Mouse (Mus musculus): Measurements from ENCODE around the gene Spcs1. TPM values are rescaled to one million over a fixed set of nuclear protein-coding genes. Genes with fewer than 3 reads are reported as not detected.

Gene Spcs1
- total RNA-seq, 2 experiments from 2014 or later: 80.6 to 139 TPM

GRCm38 (mm10) chr14:30958517-30958916, 43.0 kb downstream of the Spcs1 start:
- ATAC-seq (replicated peaks; ENCODE audit: low FRiP score, poor library complexity, severe bottlenecking): peak; percentile 78

- peak; percentile 99 for ATAC-seq (replicated peaks; ENCODE audit: low FRiP score, poor library complexity, severe bottlenecking)
These were observed 50.2 kb downstream of the Spcs1 start, which contains the start of gene Nek4 for GRCm38 (mm10) chr14:30951154-30951825. Nek4 (plus strand) TSS chr14:30951377.

DNA sequence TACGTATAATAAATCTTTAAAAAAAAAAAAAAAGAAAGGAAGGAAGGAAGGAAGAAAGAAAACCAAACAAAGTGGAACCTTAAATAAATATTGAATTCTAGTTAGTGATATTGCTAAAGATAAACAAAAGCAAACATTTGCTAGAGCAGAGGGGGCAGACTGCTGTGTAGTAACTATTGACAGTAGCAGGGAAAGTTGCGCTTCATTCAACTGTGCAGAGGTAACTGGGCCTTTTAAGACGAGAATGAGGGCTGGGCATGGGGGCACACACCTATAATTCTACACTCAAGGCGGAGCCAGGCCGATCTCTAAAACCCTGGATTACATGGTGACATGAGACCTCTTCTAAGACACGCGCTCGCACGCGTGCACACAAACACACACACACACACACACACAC, 51.5 kb downstream of the Spcs1 start:
- ATAC-seq (replicated peaks; ENCODE audit: low FRiP score, poor library complexity, severe bottlenecking): no peak

Other genes with a start within 250 kb of the Spcs1 start
- gene Tmem110, start 176.1 kb downstream of the Spcs1 start, total RNA-seq (2015; ENCODE audit: low replicate concordance): 4.3 and 5.4 TPM in 2 replicates
- gene Tmem110, start 176.1 kb downstream of the Spcs1 start, total RNA-seq (2017; ENCODE audit: low replicate concordance): 1.7 and 1.8 TPM in 2 replicates
- not detected in 2 replicates for gene Mustn1, start 122.5 kb downstream of the Spcs1 start, total RNA-seq (2015; ENCODE audit: low replicate concordance)
- gene Mustn1, start 122.5 kb downstream of the Spcs1 start, total RNA-seq (2017; ENCODE audit: low replicate concordance): not detected in 2 replicates
- not detected in 2 replicates for gene Itih4, start 115.2 kb downstream of the Spcs1 start, total RNA-seq (2015; ENCODE audit: low replicate concordance)
- gene Itih4, start 115.2 kb downstream of the Spcs1 start, total RNA-seq (2017; ENCODE audit: low replicate concordance): not detected in 2 replicates
- gene Itih3, start 77.9 kb downstream of the Spcs1 start, total RNA-seq (2015; ENCODE audit: low replicate concordance): not detected in 2 replicates
- not detected in 2 replicates for gene Itih3, start 77.9 kb downstream of the Spcs1 start, total RNA-seq (2017; ENCODE audit: low replicate concordance)
- not detected in 2 replicates for gene Itih1, start 58.4 kb downstream of the Spcs1 start, total RNA-seq (2015; ENCODE audit: low replicate concordance)
- not detected in 2 replicates for gene Itih1, start 58.4 kb downstream of the Spcs1 start, total RNA-seq (2017; ENCODE audit: low replicate concordance)
- 0.36 and 2.9 TPM in 2 replicates for gene Nek4, start 50.3 kb downstream of the Spcs1 start, total RNA-seq (2015; ENCODE audit: low replicate concordance)
- 1.8 and 2.2 TPM in 2 replicates for gene Nek4, start 50.3 kb downstream of the Spcs1 start, total RNA-seq (2017; ENCODE audit: low replicate concordance)
- gene Glt8d1, start 272 bp downstream of the Spcs1 start, total RNA-seq (2015; ENCODE audit: low replicate concordance): 21.0 and 37.8 TPM in 2 replicates
- 7.1 and 16.7 TPM in 2 replicates for gene Glt8d1, start 272 bp downstream of the Spcs1 start, total RNA-seq (2017; ENCODE audit: low replicate concordance)
- 137 and 157 TPM in 2 replicates for gene Pbrm1, start 17.5 kb upstream of the Spcs1 start, total RNA-seq (2015; ENCODE audit: low replicate concordance)
- 163 and 194 TPM in 2 replicates for gene Pbrm1, start 17.5 kb upstream of the Spcs1 start, total RNA-seq (2017; ENCODE audit: low replicate concordance)
- gene Gnl3, start 17.5 kb upstream of the Spcs1 start, total RNA-seq (2015; ENCODE audit: low replicate concordance): 53.7 and 58.0 TPM in 2 replicates
- 33.6 and 40.5 TPM in 2 replicates for gene Gnl3, start 17.5 kb upstream of the Spcs1 start, total RNA-seq (2017; ENCODE audit: low replicate concordance)
- 20.2 and 35.2 TPM in 2 replicates for gene Smim4, start 127.3 kb upstream of the Spcs1 start, total RNA-seq (2015; ENCODE audit: low replicate concordance)
- 11.2 and 15.3 TPM in 2 replicates for gene Smim4, start 127.3 kb upstream of the Spcs1 start, total RNA-seq (2017; ENCODE audit: low replicate concordance)
- 10.9 and 25.2 TPM in 2 replicates for gene Nt5dc2, start 129.4 kb upstream of the Spcs1 start, total RNA-seq (2015; ENCODE audit: low replicate concordance)
- 9.9 and 11.0 TPM in 2 replicates for gene Nt5dc2, start 129.4 kb upstream of the Spcs1 start, total RNA-seq (2017; ENCODE audit: low replicate concordance)
- 27.2 TPM in 1 of 2 replicates, not detected in the other for gene Stab1, start 167.0 kb upstream of the Spcs1 start, total RNA-seq (2015; ENCODE audit: low replicate concordance)
- gene Stab1, start 167.0 kb upstream of the Spcs1 start, total RNA-seq (2017; ENCODE audit: low replicate concordance): 0.64 TPM in 1 of 2 replicates, not detected in the other
- not detected in 2 replicates for gene Tnnc1, start 206.6 kb upstream of the Spcs1 start, total RNA-seq (2015; ENCODE audit: low replicate concordance)
- not detected in 2 replicates for gene Tnnc1, start 206.6 kb upstream of the Spcs1 start, total RNA-seq (2017; ENCODE audit: low replicate concordance)
- 55.1 and 59.1 TPM in 2 replicates for gene Nisch, start 215.3 kb upstream of the Spcs1 start, total RNA-seq (2015; ENCODE audit: low replicate concordance)
- 48.8 and 49.1 TPM in 2 replicates for gene Nisch, start 215.3 kb upstream of the Spcs1 start, total RNA-seq (2017; ENCODE audit: low replicate concordance)
- not detected in 2 replicates for gene Sema3g, start 216.2 kb upstream of the Spcs1 start, total RNA-seq (2015; ENCODE audit: low replicate concordance)
- not detected in 2 replicates for gene Sema3g, start 216.2 kb upstream of the Spcs1 start, total RNA-seq (2017; ENCODE audit: low replicate concordance)
- gene Phf7, start 249.6 kb upstream of the Spcs1 start, total RNA-seq (2015; ENCODE audit: low replicate concordance): 2.1 and 7.2 TPM in 2 replicates
- gene Phf7, start 249.6 kb upstream of the Spcs1 start, total RNA-seq (2017; ENCODE audit: low replicate concordance): 3.1 and 4.4 TPM in 2 replicates
- 15.5 and 23.8 TPM in 2 replicates for gene Bap1, start 249.8 kb upstream of the Spcs1 start, total RNA-seq (2015; ENCODE audit: low replicate concordance)
- gene Bap1, start 249.8 kb upstream of the Spcs1 start, total RNA-seq (2017; ENCODE audit: low replicate concordance): 42.6 and 58.7 TPM in 2 replicates